Mouse (Mus musculus) lung, embryonic 15.5 days (tissue): ENCODE results near the gene Clba1. TPM values are rescaled to one million over a fixed set of nuclear protein-coding genes. Genes with fewer than 3 reads are reported as not detected.

ENCODE experiments used
- ATAC-seq: fragments of 200-750 bp; cut with Nextera tagmentation; 2 replicates; pipeline ENCODE4 v1.8.0; 2017; ENCODE audit warnings: moderate number of reproducible peaks, borderline replicate concordance; ENCODE audit not compliant: low FRiP score, low TSS enrichment; ENCODE audit errors: extremely low read depth
- H3K27ac ChIP-seq: fragments of 300-500 bp; sonication (generic); 2 replicates; pipeline ENCODE4 v1.5.1; 2015; ENCODE audit warnings: moderate library complexity, mild to moderate bottlenecking, inconsistent platforms
- H3K27me3 ChIP-seq: fragments of 300-500 bp; sonication (generic); 2 replicates; pipeline ENCODE4 v1.6.1; 2015; ENCODE audit warnings: inconsistent platforms
- H3K36me3 ChIP-seq: fragments of 300-500 bp; sonication (generic); 2 replicates; pipeline ENCODE4 v1.6.1; 2015; ENCODE audit warnings: inconsistent platforms
- H3K4me1 ChIP-seq: fragments of 300-500 bp; sonication (generic); 2 replicates; pipeline ENCODE4 v1.6.1; 2015; ENCODE audit warnings: inconsistent platforms
- H3K4me2 ChIP-seq: fragments of 300-500 bp; sonication (generic); 2 replicates; pipeline ENCODE4 v1.6.1; 2015; ENCODE audit warnings: inconsistent platforms, mild to moderate bottlenecking, moderate library complexity
- H3K4me3 ChIP-seq: fragments of 300-500 bp; sonication (generic); 2 replicates; pipeline ENCODE4 v1.5.1; 2015; ENCODE audit warnings: mild to moderate bottlenecking, inconsistent platforms
- H3K9ac ChIP-seq: fragments of 300-500 bp; sonication (generic); 2 replicates; pipeline ENCODE4 v1.6.1; 2015; ENCODE audit warnings: inconsistent platforms
- H3K9me3 ChIP-seq: fragments of 300-500 bp; sonication (generic); 2 replicates; pipeline ENCODE4 v1.6.1; 2016; ENCODE audit warnings: inconsistent platforms
- WGBS: fragments of 180-500 bp; shearing (Covaris S2); methylation state at CpG from one replicate; pipeline ENCODE4 v1.1.7; 2015; 5-methylcytosine and 5-hydroxymethylcytosine counted together
- polyA plus RNA-seq: library from polyadenylated mRNA; unstranded; fragments of >200 nt; fragmentation: Nextera tagmentation; extraction: Ambion mirVana; gene quantifications from 2 replicates; pipeline ENCODE4 v1.2.1, GENCODE M21; 2015

Clba1 gene
- polyA plus RNA-seq, 1 experiment from 2014 or later, result 7.4 TPM

DNA sequence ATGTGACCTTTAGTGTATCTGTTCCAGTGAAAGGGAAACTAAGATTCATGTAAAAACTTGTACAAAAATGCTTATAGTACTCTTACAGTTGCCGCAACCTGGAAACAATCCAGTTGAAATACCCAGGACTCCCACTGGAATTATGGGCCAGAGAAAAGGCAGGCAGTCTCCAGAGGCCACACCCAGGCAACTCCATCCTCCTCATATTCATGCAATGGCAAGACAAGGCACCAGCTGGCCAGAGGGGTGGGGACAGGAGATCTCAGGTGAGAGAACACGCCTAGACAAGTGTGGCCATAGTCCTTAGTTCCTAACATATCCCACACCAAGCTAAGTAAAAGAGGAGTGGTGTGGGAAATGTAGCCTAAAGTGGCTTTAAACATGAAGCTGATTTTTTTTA is 13.9 kb downstream of the Clba1 start:
- H3K27me3 ChIP-seq, result no peaks in the 10 kb centered on the region
- peaks cover 74% of the 10 kb centered on the region for H3K36me3 ChIP-seq
- WGBS, result 65% methylated on average over 2 of the region's 2 CpGs
- H3K4me2 ChIP-seq, result no peak overlapping the region
- H3K4me1 ChIP-seq, result peaks cover 49% of the 10 kb centered on the region
- ATAC-seq, result no peak
- no peak overlapping the region for H3K9ac ChIP-seq
- H3K27ac ChIP-seq, result no peak overlapping the region
- no peaks in the 10 kb centered on the region for H3K9me3 ChIP-seq
- no peak overlapping the region for H3K4me3 ChIP-seq

GRCm38 (mm10) chr12:112823221-112823620 is 14.5 kb downstream of the Clba1 start:
- peaks cover 72% of the 10 kb centered on the region for H3K36me3 ChIP-seq

DNA sequence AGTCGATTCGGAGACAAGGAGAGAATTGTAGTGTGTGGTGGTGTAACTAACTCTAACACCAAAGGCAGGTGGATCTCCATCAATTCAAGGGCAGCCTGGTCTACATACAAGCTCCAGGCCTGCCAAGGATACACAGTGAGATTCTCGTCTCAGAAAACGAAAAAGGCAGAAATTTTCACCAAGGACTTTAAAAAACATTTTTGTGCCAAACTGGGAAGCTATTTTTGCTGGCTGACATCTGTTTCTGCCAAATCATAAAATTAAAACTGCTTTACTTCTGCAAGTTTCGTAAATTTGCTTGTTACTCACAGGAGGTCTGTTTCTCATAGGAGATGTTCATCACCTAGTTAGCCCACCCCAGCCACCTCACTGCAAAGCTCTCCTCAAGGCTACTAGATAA is 17.2 kb downstream of the Clba1 start:
- H3K36me3 ChIP-seq, result peaks cover 46% of the 10 kb centered on the region
- H3K27me3 ChIP-seq, result no peaks in the 10 kb centered on the region
- WGBS, result 69% methylated on average over 5 of the region's 5 CpGs
- no peak overlapping the region for H3K27ac ChIP-seq
- no peak overlapping the region for H3K4me3 ChIP-seq
- ATAC-seq, result no peak
- 0 out of 2 replicates have a peak overlapping the region, but pooled peaks have one; percentile 61 for H3K4me2 ChIP-seq
- H3K4me1 ChIP-seq, result peaks cover 63% of the 10 kb centered on the region
- H3K9ac ChIP-seq, result no peak overlapping the region
- H3K9me3 ChIP-seq, result no peaks in the 10 kb centered on the region

More at GRCm38 (mm10) chr12:112823221-112823620, 14.5 kb downstream of the Clba1 start:
- Histone ChIP-seq H3K4me3 (no peak overlapping the region), H3K27me3 (no peaks in the 10 kb centered on the region), H3K9me3 (no peaks in the 10 kb centered on the region), H3K27ac (0 out of 2 replicates have a peak overlapping the region, but pooled peaks have one; percentile 0), H3K4me2 (no peak overlapping the region), H3K9ac (no peak overlapping the region), H3K4me1 (peaks cover 54% of the 10 kb centered on the region)
- WGBS, result 60% methylated on average over 4 of the region's 4 CpGs
- no peak for ATAC-seq

- no peaks in the 10 kb centered on the region for H3K27me3 ChIP-seq
- peak; percentile 83 for ATAC-seq
- peaks cover 32% of the 10 kb centered on the region for H3K36me3 ChIP-seq
- H3K4me3 ChIP-seq, result peak overlapping the region; percentile 73
- under 1% methylated on average over 48 of the region's 51 CpGs for WGBS
- no peaks in the 10 kb centered on the region for H3K9me3 ChIP-seq
- peak overlapping the region; percentile 61 for H3K4me2 ChIP-seq
- peak overlapping the region; percentile 93 for H3K27ac ChIP-seq
- H3K4me1 ChIP-seq, result peaks cover 50% of the 10 kb centered on the region
- H3K9ac ChIP-seq, result peak overlapping the region; percentile 97
Observed at GRCm38 (mm10) chr12:112828501-112829243, 19.9 kb downstream of the Clba1 start.

DNA sequence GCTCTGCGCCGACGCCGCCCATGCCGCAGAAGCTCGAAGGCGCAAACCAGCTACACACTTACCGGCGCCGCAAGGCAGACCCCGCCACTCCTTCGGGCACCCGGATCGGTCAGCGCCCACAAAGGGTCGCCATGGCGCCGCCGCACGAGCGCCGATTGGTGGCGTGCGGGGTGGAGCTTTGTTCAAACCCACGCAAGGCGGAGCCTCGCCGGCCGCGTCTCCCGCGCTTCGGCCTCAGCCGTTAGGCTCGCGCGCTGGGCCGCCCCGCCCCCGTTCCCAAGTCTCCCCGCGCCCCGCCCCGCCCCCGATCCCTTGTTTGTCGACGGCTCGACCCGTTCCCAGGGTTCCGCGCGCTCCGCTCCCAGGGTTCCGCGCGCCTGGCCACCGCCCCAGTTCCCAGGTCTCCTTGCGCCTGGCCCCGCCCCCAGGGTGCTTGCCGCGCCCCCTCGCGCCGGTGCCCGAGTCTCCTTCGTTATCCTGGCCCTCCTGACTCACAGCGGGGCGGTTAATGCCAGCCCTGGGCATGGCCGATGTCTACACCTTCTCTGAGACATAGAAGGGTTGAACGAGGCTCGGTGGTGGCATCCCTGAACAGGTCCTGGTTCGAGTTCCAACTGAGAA is 20.6 kb downstream of the Clba1 start, which contains the start of gene Cdca4:
Cdca4 (minus strand) TSS at position 180 of the 621 bp plus-strand sequence.
- H3K36me3 ChIP-seq, result peaks cover 26% of the 10 kb centered on the region
- peak within 1 kb of the TSS; percentile 93 for H3K27ac ChIP-seq
- no peaks in the 10 kb centered on the region for H3K9me3 ChIP-seq
- H3K4me3 ChIP-seq, result peak within 1 kb of the TSS; percentile 73
- under 1% methylated on average over 53 of the region's 72 CpGs for WGBS
- H3K4me2 ChIP-seq, result peak within 1 kb of the TSS; percentile 65
- H3K9ac ChIP-seq, result peak within 1 kb of the TSS; percentile 97
- H3K4me1 ChIP-seq, result peaks cover 44% of the 10 kb centered on the region
- no peaks in the 10 kb centered on the region for H3K27me3 ChIP-seq
- peak; percentile 97 for ATAC-seq

GRCm38 (mm10) chr12:112830141-112830540 is 21.4 kb downstream of the Clba1 start:
- H3K36me3 ChIP-seq, result peaks cover 18% of the 10 kb centered on the region
- ATAC-seq, result no peak
- peak overlapping the region; percentile 65 for H3K4me2 ChIP-seq
- H3K27ac ChIP-seq, result peak overlapping the region; percentile 51; the same call in 1 of the 2 replicates
- H3K27me3 ChIP-seq, result no peaks in the 10 kb centered on the region
- peak overlapping the region; percentile 73 for H3K4me3 ChIP-seq
- H3K9me3 ChIP-seq, result no peaks in the 10 kb centered on the region
- peaks cover 37% of the 10 kb centered on the region for H3K4me1 ChIP-seq
- 18% methylated on average over 2 of the region's 2 CpGs for WGBS
- peak overlapping the region; percentile 76 for H3K9ac ChIP-seq

DNA sequence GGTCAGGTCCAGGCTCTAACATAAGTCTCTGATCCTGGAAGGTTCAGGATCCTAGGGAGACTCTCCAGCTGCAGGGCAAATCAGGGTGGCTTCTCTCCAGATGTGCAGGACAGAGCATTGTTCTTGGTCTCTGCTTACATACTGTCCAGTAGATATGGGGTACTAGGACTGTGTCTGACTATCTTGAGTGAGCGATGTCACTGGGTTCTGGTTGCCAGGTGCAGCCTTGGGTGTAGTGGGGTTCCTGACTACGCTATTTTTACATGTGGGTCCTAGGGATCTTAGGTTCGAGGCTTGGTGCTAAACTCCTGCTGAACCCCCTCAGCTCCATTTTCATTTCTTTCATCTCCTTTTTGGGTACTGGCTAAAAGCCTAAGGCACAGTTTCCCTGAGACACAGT is 21.8 kb downstream of the Clba1 start:
- no peak for ATAC-seq
- 80% methylated on average over 3 of the region's 3 CpGs for whole genome bisulfite sequencing
- H3K9me3 ChIP-seq, result no peaks in the 10 kb centered on the region
- peaks cover 35% of the 10 kb centered on the region for H3K4me1 ChIP-seq
- H3K9ac ChIP-seq, result peak overlapping the region; percentile 76
- peak overlapping the region; percentile 73 for H3K4me3 ChIP-seq
- no peaks in the 10 kb centered on the region for H3K27me3 ChIP-seq
- no peak overlapping the region for H3K27ac ChIP-seq
- H3K4me2 ChIP-seq, result peak overlapping the region; percentile 65
- H3K36me3 ChIP-seq, result peaks cover 15% of the 10 kb centered on the region

GRCm38 (mm10) chr12:112832411-112832810 is 23.7 kb downstream of the Clba1 start:
- peaks cover 4% of the 10 kb centered on the region for H3K36me3 ChIP-seq
- no peaks in the 10 kb centered on the region for H3K9me3 ChIP-seq
- peaks cover 16% of the 10 kb centered on the region for H3K4me1 ChIP-seq
- H3K4me3 ChIP-seq, result no peak overlapping the region
- no peak overlapping the region for H3K4me2 ChIP-seq
- ATAC-seq, result no peak
- 85% methylated on average over 5 of the region's 5 CpGs for WGBS
- H3K9ac ChIP-seq, result no peak overlapping the region
- no peaks in the 10 kb centered on the region for H3K27me3 ChIP-seq
- H3K27ac ChIP-seq, result no peak overlapping the region

GRCm38 (mm10) chr12:112833527-112833926 is 24.8 kb downstream of the Clba1 start:
- Histone ChIP-seq H3K4me1 (peaks cover 9% of the 10 kb centered on the region), H3K27ac (no peak overlapping the region), H3K9ac (no peak overlapping the region), H3K36me3 (no peaks in the 10 kb centered on the region), H3K27me3 (no peaks in the 10 kb centered on the region), H3K4me3 (no peak overlapping the region), H3K4me2 (no peak overlapping the region), H3K9me3 (no peaks in the 10 kb centered on the region)
- WGBS, result 50% methylated on average over 6 of the region's 6 CpGs
- no peak for ATAC-seq

GRCm38 (mm10) chr12:112835046-112835445 is 26.3 kb downstream of the Clba1 start:
- Histone ChIP-seq H3K9me3 (no peaks in the 10 kb centered on the region), H3K36me3 (no peaks in the 10 kb centered on the region), H3K27me3 (no peaks in the 10 kb centered on the region), H3K4me3 (no peak overlapping the region), H3K9ac (no peak overlapping the region), H3K4me1 (peaks cover 7% of the 10 kb centered on the region), H3K27ac (no peak overlapping the region), H3K4me2 (no peak overlapping the region)
- 62% methylated on average over 2 of the region's 2 CpGs for WGBS
- no peak for ATAC-seq

- ATAC-seq, result no peak
- H3K27me3 ChIP-seq, result no peaks in the 10 kb centered on the region
- H3K4me1 ChIP-seq, result no peaks in the 10 kb centered on the region
- H3K9ac ChIP-seq, result no peak overlapping the region
- 69% methylated on average over 25 of the region's 25 CpGs for WGBS
- no peak overlapping the region for H3K4me3 ChIP-seq
- no peaks in the 10 kb centered on the region for H3K9me3 ChIP-seq
- no peak overlapping the region for H3K27ac ChIP-seq
- H3K36me3 ChIP-seq, result no peaks in the 10 kb centered on the region
- no peak overlapping the region for H3K4me2 ChIP-seq
Observed at GRCm38 (mm10) chr12:112840209-112841086, 31.7 kb downstream of the Clba1 start.
